Mouse (Mus musculus) lung, adult 2 months (tissue): ENCODE data around the gene Comt.

Source experiments
- CTCF ChIP-seq: fragments of 200-500 bp; IDR thresholded peaks from 2 replicates; pipeline ENCODE4 v1.5.1; 2011; ENCODE audit warnings: mild to moderate bottlenecking, low read length, control low read depth; ENCODE audit not compliant: insufficient read depth
- POLR2A ChIP-seq: fragments of 200-500 bp; IDR thresholded peaks from 2 replicates; pipeline ENCODE4 v1.6.1; 2011; ENCODE audit warnings: low read depth, mild to moderate bottlenecking, control low read depth, low read length, borderline replicate concordance; ENCODE audit errors: extremely low read depth

DNA sequence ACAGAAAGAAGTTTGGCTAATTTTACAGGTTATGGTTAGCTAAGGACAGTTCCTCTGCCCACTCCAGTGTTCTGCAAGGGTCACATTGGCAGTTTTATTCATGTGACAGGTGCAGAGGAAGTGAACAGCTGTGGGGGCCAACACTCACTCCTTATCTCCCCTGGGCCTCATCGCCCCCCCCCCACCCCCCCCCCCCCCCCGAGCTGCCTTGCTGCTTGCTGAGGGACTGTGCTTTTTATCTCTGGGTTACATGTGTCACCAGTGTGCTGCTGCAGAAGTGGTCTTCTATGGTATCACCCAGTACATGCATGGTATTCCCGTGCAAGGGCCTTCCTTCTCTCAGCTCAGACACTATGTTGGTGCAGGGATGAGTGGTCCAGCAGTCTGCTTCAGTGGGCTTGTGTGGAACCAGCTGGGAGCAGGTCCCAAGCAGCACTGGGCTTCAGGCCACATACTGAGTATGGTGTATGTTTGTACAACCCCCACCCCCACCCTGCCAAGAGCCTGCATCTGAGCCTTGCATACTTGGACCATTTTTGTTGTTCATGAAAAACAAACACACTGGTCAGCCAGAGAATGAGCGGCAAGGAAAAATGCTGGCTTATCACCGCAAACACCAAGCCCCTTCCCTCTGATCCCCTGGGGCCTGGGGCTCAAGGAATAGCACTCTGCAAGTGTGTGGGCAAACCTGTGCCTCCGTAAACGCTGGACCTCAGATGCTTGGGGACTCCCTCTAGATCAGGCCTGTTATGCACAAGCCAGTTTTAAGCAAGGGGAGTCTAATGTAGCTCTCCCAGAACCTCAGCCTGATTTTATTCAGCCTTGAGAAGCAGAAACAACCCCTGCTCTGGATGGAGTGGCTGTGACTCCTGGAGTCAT lies 38.7 kb downstream of the Comt start:
- TF ChIP-seq CTCF (no peak), POLR2A (no peak)
